Mouse (Mus musculus) thymus, postnatal 10 days (tissue): Measurements from ENCODE around the gene Slc22a14.
"Not testable (repeated sequence)": the region's sequence is repeated elsewhere in the genome, so short reads cannot be mapped to it uniquely, and the experiment has no call there.

ENCODE experiments used
- DNase-seq, 2 experiments: peaks; one replicate each; pipeline ENCODE4 v3.0.0; 2021; ENCODE audit warnings: low spot score in 2 of 2

Slc22a14 gene

DNA sequence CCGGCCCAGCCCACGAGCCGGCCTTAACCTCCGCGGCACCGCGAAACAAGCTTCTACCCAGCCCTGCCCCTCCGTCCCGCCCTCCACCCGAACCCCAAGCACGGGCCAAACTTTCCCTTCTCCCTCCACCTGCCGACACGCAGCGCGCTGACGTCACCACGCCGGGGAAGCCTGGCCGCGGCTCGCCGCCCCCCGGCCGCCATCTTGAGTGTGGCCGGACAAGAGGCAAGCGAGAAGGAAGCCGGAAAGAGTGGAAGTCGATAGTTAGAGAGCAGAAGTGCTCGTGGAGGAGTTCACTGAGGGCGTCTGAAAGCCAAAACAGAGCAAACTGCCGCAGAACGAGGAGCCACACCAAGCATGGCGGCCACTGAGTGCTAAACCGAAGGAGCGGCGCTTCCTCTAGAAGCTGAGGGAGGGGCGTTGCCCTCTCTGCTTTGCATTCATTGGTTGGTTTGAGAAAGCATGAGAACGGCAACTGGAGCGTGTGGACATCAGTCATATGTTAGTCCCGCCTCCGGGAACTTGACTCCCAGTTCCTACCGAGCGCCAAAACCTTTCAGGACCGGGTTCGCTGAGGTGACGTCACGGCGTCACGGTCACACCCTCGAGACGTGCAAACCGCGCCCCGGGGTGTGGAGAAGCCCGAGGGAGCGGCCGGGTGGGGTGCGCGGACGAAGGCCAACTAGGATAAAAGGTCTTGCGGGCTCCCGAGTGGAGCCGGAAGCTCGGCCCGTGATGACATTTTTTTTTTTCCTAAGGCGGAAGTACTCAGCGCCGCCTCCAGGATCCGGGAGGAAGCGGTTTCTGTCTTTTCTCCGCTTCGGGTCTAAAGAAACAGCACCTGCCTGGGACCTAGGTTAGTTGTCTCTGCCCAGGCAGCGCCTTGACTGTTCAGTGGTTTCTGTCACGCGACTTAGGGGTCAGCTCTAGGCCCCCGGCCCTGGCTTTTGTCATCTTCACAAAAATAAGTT is 42.8 kb downstream of the Slc22a14 start, which contains the start of gene Oxsr1:
TSS of gene Oxsr1 (minus strand) at position 139 of the 971 bp plus-strand sequence.
- DNase-seq: peak; percentile 95 to 98

DNA sequence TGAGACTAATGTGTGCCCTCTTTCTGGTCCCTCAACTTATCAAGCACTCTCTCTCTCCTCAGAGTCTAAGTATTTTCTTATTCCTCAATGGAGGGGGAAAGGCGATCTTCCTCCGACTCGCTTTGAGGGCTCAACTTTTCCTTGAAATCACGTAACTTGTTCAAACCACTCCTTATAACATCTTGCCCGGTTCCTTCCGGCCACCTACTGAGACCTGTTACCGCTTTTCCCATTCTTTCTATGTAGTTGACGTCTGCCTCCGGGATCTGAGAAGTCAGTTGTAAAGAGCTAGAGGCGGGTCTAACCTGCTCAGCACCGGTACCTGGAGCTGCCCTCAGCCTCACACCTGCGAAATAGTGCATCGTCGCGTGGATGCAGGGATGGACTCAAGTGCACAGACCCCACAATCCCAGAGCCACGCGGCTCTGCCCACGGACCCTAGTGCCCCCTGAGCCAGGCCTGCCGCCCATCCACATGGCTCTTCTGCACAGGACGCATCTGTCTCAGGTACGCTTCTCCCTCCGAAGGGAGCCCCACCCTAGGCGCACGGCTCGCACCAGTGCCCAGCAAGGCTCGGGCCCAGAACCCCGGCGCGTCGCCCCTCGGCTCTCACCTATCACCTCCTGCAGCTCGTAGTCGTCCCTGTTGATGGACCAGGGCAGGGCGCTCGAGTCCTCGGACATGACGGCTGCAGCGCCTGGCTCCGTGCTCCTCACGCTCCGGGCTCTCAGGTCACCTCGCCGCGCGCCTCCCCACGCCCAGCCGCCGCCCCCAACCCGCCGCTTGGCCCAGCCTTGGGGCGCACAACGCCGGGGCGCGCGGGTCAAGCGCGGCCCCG is 43.7 kb downstream of the Slc22a14 start:
- DNase-seq: no peak

DNA sequence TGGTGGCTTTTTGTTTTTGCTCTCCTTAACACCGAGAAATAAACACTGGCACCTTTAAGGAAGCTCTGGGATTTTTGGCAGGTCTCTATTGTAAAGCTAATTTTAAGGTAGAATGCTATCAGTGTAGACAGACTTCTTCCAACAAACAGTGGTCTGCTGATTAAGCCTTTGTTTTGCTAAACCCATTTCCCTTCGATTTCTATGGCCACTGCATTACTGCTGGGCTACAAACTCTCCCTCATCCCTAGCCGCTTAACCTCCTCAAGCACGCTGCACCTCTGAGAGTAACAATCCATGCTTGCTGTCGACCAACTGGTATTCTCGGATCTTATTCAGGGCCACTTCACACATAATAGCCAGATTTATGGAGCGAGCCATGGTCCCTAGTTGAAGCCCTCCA is 44.4 kb downstream of the Slc22a14 start:
- no peak for DNase-seq

DNA sequence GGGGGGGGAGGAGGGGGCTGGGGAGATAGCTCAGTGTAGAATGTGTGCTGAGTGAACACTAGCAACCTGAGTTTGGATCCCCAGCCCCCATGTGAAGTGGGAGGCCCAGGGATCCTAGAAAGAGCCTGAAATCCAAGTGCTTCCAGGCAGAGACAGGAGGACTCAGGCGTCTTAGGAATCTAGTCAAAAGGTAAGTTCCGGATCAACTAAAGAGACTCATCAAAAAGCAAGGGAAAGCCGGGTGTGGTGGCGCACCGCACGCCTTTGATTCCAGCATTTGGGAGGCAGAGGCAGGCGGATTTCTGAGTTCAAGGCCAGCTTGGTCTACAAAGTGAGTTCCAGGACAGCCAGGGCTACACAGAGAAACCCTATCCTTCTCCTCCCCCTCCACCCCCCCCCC is 44.9 kb downstream of the Slc22a14 start:
- DNase-seq: no peak

DNA sequence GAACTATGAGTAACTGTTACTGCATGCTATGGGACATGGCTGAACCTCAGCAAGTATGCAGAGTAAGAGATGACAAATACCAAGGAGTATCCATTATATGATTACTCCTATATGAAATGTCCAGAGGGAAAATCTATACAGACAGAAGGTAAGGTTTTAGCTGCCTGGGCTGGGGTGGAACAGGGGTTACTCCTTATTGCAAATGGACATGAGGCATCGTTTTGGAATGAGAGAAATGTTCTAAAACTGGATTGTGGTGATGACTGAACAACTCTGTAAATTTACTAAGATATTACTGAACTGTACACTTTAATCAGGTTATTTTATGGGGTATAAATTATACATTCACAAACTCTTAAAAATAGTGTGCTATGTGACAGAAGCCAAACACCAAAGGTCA is 46.5 kb downstream of the Slc22a14 start:
- DNase-seq: no peak

DNA sequence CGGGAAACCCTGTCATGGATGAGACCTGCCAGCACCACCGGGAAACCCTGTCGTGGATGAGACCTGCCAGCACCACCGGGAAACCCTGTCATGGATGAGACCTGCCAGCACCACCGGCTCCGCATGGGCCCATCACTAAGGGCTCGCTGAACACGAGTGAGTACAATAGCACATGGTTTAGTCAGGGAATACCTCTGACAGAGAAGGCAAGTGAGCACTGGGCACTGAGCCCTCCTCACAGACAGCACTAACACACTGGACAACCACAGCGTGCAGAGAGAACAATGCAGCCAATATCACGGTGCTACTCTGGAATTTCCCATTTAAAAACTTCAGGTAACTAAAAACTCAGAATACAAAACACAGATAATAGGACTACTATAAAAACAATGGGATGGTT is 52.3 kb downstream of the Slc22a14 start:
- no peak for DNase-seq

DNA sequence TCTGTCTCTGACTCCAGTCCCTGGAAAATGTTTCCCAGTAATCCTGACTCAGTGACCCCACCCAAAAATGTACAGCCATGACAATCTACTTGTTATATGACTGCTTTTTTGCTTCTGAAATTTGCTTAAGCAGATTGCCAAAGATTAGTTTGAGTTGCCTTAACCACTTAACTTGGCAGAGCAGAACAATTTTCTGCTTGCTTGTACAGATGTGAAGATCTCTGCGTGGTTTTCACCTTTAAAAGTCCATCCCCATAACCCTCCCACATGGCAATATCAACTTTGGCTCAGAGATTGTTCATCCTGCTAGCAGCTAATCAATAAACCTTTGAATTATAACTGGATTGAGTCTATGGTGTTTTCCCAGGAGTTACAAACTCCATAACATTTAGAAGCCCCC is 56.3 kb downstream of the Slc22a14 start:
- no peak for DNase-seq

DNA sequence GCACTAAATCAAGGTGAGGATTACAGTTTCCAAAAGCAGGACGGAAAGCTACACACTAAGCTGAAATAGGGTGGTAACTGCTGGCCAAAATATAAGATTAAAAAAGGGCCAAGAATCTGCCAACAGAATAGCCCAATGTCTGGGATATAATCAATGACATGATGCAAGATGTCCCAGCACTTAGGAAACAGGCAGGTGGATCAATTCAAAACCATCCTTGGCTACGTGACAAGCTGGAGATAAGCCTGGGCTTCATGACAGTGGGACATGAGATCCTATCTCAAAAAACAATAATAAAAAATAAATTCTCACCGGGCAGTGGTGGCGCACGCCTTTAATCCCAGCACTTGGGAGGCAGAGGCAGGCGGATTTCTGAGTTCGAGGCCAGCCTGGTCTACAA is 59.5 kb downstream of the Slc22a14 start:
- DNase-seq: no peak

DNA sequence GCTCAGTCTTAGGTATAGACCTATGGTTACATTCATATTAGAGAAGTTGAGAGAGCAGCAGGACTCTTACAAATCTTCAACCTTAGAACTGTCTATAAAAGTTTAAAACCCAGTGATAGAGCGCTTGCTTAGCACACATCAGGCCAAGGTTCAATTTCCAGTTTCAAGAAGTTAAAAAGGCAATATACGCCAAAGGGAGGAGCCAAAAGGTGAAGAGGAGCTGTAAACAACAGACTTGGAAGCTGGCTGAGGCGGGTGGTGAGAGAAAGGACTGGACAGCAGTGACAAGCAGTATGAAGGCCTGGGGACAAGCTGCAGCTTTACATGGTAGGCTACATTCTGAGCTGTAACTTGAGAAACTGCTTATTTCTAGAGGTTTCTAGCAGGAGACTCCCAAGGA is 66.8 kb downstream of the Slc22a14 start:
- DNase-seq: no peak

DNA sequence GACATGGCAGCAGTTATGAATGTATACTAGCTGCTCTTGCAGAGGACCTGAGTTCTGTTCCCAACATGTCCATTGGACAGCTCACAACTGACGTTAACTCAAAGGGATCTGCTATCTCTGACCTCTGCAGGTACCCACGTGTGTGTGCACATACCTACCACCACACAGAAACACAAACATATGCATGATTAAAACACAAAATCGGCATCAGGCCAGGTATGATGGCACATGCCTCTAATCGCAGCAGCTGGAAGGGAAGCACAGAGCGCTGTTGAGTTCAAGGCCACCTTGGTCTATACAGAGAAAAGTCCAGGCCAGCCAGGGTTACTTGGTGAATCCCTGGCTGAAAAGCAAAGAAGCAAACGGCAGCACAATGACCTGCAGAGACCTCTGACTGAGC is 67.7 kb downstream of the Slc22a14 start:
- no peak for DNase-seq

DNA sequence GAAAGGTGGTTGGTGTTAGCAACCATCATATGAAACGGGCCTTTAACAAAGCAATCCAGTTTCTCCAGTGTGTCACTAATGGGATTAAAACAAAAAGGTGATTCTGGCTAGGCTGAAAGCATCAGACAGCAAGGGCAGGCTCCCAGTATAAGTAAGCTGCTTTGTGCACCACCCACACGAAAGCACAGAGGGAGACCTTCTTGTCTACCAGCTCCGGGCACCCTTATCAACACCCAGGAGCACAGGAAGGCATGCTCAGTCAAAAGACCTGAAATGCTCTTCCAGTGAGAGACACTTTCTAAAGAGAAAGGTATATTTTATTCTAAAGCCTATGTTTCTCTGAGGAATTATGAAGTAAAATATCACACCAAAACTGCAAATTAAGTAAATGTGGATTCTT is 74.6 kb downstream of the Slc22a14 start:
- DNase-seq: no peak

DNA sequence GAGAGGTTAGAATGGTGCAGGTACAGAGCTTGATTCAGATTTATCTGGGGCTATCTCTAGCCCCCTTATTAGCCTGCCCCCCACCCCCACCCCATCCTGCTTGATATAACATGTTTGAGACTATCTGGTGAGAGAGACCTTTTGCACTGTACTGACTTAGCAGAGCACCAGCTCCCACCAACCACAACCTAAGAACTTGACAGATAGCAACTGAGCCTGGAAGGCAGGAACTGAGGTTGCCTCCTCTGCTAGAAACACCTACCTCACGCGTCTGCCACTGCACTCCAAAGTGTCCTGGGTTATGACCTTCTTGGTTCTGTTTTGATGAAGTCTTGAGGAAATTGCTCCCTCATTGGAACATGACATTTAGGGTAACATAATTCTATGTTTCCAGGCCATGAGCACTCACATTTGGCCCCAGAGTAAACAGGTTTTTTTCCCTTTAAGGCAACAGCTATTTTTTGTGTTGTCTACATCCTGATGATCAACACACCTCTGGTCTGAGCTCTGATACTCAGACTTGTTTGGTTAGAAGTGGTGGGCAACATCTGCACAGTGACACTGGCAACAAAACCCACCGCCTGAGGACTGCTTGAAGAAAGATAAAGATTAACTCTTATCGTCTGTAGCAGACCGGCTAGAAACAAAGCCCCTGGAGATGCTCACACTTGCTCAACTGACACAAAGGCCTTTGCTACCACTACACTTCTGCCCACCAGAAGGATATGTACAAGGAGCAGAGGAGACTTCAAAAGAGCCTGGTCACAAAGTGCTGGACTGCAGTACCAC is 84.3 kb downstream of the Slc22a14 start:
- DNase-seq: no peak

DNA sequence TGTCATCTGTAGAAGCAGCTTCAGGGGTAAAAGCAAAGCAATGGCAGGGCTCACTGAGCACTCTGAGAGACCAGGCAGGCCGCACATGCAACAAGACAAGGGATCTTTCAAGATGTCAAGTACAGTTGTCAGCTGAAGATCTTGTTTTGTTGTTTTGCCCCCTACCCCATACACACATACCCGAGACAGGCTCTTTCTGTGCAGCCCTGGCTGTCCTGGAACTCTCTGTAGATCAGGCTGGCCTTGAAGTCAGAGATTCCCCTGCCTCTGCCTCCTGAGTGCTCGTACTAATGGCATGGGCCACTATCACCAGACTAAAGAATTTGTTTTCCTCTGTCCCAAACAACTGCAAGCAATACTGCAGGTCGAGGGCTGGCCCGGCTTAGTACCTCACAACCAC is 87.3 kb downstream of the Slc22a14 start:
- DNase-seq: no peak

DNA sequence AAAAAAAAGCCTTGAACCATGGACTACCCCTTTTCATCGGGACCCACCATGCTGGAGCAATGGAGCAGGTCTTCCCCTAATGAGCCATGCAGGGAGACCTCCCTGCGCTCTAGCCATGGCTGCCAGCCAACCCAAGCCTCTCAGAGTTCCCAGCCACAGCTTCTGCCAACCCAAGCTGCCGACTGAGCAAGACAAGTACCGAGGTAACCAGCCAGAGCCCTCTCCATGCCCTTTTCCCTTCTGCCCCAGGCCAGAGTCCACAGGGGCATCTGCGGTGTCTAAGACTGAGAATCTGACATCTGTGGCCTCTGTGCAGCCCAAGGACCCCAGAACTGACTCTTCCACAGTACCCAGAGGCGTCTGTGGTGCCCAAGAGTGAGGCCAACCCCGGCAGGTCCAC is 89.0 kb downstream of the Slc22a14 start:
- no peak for DNase-seq

DNA sequence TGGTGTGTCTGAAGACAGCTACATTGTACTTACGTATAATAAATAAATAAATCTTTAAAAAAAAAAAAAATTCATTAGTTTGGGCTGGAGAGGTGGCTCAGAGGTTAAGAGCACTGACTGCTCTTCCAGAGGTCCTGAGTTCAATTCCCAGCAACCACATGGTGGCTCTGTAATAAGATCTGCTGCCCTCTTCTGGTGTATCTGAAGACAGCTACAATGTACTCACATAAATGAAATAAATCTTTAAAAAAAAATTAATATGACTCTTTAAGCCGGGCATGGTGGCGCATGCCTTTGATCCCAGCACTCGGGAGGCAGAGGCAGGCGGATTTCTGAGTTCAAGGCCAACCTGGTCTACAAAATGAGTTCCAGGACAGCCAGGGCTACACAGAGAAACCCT is 90.5 kb downstream of the Slc22a14 start:
- not testable (repeated sequence) for DNase-seq

DNA sequence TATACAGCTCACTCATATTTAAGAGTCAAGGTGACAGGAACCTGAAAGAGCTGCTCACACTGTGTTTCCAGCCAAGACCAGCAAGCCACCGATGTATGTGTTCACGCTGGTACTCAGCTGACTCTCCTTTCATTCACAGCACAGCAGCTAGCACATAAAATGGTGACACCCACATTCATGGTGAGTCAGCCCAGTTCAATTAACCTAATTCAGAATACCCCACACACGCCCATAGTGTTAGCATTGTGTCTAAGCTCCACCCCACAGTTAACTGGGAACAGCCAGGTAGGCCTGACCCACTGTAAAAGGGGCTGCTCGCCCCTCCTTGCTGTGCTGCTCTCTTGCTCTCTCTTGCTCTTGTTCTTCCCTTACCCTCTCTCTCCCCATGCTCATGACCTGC is 93.9 kb downstream of the Slc22a14 start:
- DNase-seq: no peak

DNA sequence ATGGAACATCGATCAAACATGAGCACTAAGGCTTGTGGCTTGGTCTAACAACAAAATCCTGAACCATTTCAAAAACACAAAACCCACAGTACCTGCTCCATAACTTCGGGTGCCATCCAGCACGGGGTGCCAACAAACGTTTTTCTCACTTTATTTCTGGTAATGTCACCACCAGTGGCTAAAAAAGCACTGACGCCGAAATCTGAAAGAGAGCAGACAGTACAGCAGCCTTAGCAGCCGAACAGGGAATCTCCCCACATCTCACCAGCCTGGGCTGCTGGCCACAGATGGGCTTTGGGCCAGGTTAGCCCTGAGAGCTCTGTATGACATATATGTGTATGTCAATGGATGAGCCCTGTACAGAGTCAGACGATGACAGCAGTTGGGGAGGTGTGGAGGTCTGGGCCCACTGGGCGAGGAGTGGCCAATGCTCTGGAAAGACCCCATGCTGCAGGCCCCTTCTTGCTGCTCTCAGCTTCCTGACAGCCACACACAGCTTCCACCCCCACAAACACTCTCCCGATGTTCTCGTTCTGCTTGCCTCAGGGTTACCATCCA is 96.7 kb downstream of the Slc22a14 start:
- DNase-seq: no peak

DNA sequence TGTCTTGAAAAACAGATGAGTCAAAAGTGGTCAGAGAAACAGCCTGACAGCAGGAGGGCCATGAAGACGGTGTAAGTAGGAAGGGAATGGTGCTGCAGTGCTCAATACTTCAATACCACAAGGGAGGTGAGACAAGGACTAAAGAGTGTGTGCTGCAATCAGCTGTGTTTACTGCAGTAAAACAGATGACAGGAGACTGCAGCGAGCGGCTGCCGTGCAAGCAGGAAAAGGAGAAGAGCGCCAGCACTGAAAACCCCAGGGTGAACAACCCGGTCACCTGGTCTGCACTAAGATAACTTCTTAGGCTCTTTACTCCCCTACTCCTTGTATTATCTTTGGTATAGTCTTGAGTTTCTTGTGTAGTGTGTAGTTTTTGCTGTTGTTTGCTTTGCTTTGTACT is 97.2 kb downstream of the Slc22a14 start:
- no peak for DNase-seq

DNA sequence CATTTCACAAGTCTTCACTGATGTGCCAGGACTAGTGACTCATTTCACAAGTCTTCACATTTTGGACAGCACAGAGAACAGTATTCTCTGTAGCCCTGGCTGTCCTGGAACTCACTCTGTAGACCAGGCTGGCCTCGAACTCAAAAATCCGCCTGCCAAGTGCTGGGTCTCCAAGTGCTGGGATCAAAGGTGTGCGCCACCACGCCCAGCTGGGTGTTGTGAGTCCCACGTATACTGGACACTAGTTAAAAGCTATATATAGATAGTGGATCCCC is 99.3 kb downstream of the Slc22a14 start:
- DNase-seq: not testable (repeated sequence)

DNA sequence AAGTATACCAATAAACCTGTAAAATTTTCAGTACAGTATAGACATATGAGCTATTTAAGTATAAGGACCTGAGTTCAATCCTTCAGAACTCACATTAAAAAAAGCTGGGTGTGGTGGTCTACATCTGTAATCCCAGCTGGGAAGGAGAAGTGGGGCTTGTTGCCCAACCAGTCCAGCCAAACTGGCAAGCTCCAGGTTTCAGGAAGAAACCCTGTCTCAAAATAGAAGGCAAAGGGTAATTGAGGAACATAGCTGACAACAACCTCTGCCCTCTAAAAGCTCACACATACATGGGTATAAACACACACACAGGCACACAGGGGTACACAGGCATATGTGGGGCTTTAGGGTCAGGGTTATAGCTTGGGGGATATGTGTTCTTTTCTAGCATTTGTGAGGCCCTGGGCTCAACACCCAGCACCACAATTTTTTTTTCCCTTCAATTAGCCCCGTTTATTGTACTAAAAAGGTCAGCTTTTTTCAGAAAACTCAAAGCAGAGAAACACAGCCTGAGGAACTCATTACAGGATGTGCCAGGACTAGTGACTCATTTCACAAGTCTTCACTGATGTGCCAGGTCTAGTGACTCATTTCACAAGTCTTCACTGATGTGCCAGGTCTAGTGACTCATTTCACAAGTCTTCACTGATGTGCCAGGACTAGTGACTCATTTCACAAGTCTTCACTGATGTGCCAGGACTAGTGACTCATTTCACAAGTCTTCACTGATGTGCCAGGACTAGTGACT is 99.8 kb downstream of the Slc22a14 start:
- not testable (repeated sequence) for DNase-seq

DNA sequence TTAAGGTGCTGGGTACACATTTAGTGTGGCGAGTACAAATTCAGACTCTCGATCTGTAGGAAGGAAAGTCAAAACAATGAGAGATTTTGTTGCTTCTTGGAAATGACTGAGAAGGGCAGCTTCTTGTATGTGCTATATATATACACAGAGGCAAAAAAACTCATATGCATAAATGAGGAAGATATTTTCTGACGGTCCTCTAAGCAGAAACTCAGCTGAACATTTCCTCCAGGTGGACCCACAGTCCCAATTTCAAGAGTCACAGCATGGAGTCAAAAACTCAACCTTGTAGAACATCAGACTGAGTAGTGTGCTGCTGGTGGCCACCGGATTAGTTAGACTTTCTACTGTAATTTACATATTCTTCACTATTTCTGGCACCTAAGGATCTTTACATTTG is 102.3 kb downstream of the Slc22a14 start:
- no peak for DNase-seq
